Mouse (Mus musculus): Measurements from ENCODE around the gene Dazap2.

GRCm38 (mm10) chr15:100576392-100576791, 38.8 kb upstream of the Dazap2 start:
- TF ChIP-seq CTCF (IDR thresholded peaks at IDR 0.05; ENCODE audit: borderline replicate concordance, insufficient read depth, low read depth, low read length) = no peak
- TF ChIP-seq POLR2A (IDR thresholded peaks at IDR 0.05; ENCODE audit: borderline replicate concordance, insufficient read depth, low read length) = no peak
